8 mouse cellular contexts compared by ENCODE assay signal in the genomic region with DNA sequence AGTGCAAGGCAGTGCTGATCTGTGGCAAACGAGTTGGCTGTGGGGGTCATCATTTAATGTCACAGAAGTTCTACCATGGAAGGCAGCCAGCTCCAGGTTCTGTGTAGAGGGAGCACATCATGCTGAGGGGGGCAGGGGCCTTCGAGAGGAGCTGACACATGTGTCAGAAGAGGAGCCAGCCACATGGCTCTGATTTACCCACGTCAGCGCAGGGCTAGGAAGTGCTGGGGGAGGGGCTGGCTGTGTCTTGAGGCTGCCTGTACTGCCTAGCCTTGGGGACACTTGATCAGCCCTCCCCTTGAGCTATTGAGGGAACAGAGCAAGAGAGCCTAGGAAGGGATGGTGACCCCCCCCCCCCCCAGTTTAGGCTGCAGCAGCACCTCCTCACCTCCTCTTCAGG.
DNase-seq lines count a peak whose midpoint lies in the region; ATAC-seq and TF ChIP-seq lines count a peak whose summit lies in the region.

No protein-coding gene starts in this region.

- no peak overlapping the region for H3K9ac ChIP-seq in heart, embryonic 11.5 days (ENCODE audit: low read depth, low read length)
- no peak overlapping the region for H3K9ac ChIP-seq in embryonic facial prominence, embryonic 14.5 days (ENCODE audit: low read depth, low read length)
- H3K9ac ChIP-seq in neural tube, embryonic 13.5 days: no peak overlapping the region

- no peaks in the 10 kb centered on the region for H3K36me3 ChIP-seq in heart, embryonic 11.5 days (ENCODE audit: control insufficient read depth, insufficient read depth, low read length)
- H3K36me3 ChIP-seq in embryonic facial prominence, embryonic 14.5 days (ENCODE audit: control insufficient read depth, insufficient read depth, low read length): no peaks in the 10 kb centered on the region
- no peaks in the 10 kb centered on the region for H3K36me3 ChIP-seq in neural tube, embryonic 13.5 days

- H3K27me3 ChIP-seq in heart, embryonic 11.5 days (ENCODE audit: control insufficient read depth, insufficient read depth, low read length): no peaks in the 10 kb centered on the region
- no peaks in the 10 kb centered on the region for H3K27me3 ChIP-seq in embryonic facial prominence, embryonic 14.5 days (replicated peaks; ENCODE audit: control insufficient read depth, insufficient read depth, low read length)
- H3K27me3 ChIP-seq in neural tube, embryonic 13.5 days: no peaks in the 10 kb centered on the region

- peak; percentile 52; the same call in 1 of the 2 replicates for ATAC-seq in heart, embryonic 11.5 days (replicated peaks; ENCODE audit: insufficient number of reproducible peaks, low FRiP score, low TSS enrichment)
- peak; percentile 69; the same call in 1 of the 2 replicates for ATAC-seq in embryonic facial prominence, embryonic 14.5 days (ENCODE audit: low read depth)
- ATAC-seq in neural tube, embryonic 13.5 days (ENCODE audit: low read depth): peak; percentile 57; the same call in 1 of the 2 replicates

- H3K27ac ChIP-seq in heart, embryonic 11.5 days (ENCODE audit: low read depth, low read length): peak overlapping the region; percentile 32; the same call in 1 of the 2 replicates
- peak overlapping the region; percentile 17 for H3K27ac ChIP-seq in embryonic facial prominence, embryonic 14.5 days (replicated peaks; ENCODE audit: low read depth, low read length)
- 0 out of 2 replicates have a peak overlapping the region, but pooled peaks have one; percentile 9 for H3K27ac ChIP-seq in neural tube, embryonic 13.5 days (replicated peaks)

- H3K9me3 ChIP-seq in heart, embryonic 11.5 days (replicated peaks; ENCODE audit: control insufficient read depth, low read length): no peaks in the 10 kb centered on the region
- H3K9me3 ChIP-seq in embryonic facial prominence, embryonic 14.5 days (ENCODE audit: control insufficient read depth, low read length): no peaks in the 10 kb centered on the region
- no peaks in the 10 kb centered on the region for H3K9me3 ChIP-seq in neural tube, embryonic 13.5 days

- DNase-seq in heart, postnatal 25 days (ENCODE audit: low spot score): no peak
- DNase-seq in lung, postnatal 10 days: peak; percentile 47
- no peak for DNase-seq in lung, adult 2 months
- peak; percentile 85 for DNase-seq in embryonic facial prominence, embryonic 14.5 days (ENCODE audit: low spot score)
- no peak for DNase-seq in left cerebral cortex, postnatal 25 days (ENCODE audit: low spot score in 2 of 2)
- no peak for DNase-seq in gastrocnemius, postnatal 36 days

- peak overlapping the region; percentile 25; the same call in 1 of the 2 replicates for H3K4me2 ChIP-seq in heart, embryonic 11.5 days
- H3K4me2 ChIP-seq in embryonic facial prominence, embryonic 14.5 days (ENCODE audit: low read depth, low read length): no peak overlapping the region
- no peak overlapping the region for H3K4me2 ChIP-seq in neural tube, embryonic 13.5 days

- TF ChIP-seq CTCF in lung, adult 2 months (IDR thresholded peaks at IDR 0.05; ENCODE audit: insufficient read depth, low read length): no peak

- 14% methylated on average over 4 of the region's 4 CpGs for WGBS in heart, embryonic 11.5 days (ENCODE audit: insufficient replicate concordance)
- WGBS in lung, adult 2 months: 40% methylated on average over 4 of the region's 4 CpGs
- 9% methylated on average over 4 of the region's 4 CpGs for WGBS in embryonic facial prominence, embryonic 14.5 days
- 31% methylated on average over 4 of the region's 4 CpGs for WGBS in neural tube, embryonic 13.5 days

- TF ChIP-seq POLR2A in lung, adult 2 months (IDR thresholded peaks at IDR 0.05; ENCODE audit: borderline replicate concordance, extremely low read depth, low read depth, low read length): no peak

- H3K4me3 ChIP-seq in heart, embryonic 11.5 days (ENCODE audit: low read depth, low read length): no peak overlapping the region
- H3K4me3 ChIP-seq in lung, adult 2 months (replicated peaks; ENCODE audit: extremely low read depth, low read depth, low read length): no peak overlapping the region
- no peak overlapping the region for H3K4me3 ChIP-seq in embryonic facial prominence, embryonic 14.5 days (ENCODE audit: low read depth, low read length)
- no peak overlapping the region for H3K4me3 ChIP-seq in neural tube, embryonic 13.5 days

- H3K4me1 ChIP-seq in heart, embryonic 11.5 days (ENCODE audit: control insufficient read depth, insufficient read depth, low read length): peaks cover 41% of the 10 kb centered on the region
- no peaks in the 10 kb centered on the region; the same call in 1 of the 2 replicates for H3K4me1 ChIP-seq in lung, adult 2 months (ENCODE audit: control insufficient read depth, insufficient read depth, low read length)
- peaks cover 24% of the 10 kb centered on the region for H3K4me1 ChIP-seq in embryonic facial prominence, embryonic 14.5 days (ENCODE audit: control insufficient read depth, insufficient read depth, low read length)
- peaks cover 36% of the 10 kb centered on the region for H3K4me1 ChIP-seq in neural tube, embryonic 13.5 days (replicated peaks)

- intact Hi-C loops in heart, postnatal 25 days (cut with DNase I): no loop called here
- intact Hi-C loops in left cerebral cortex, postnatal 25 days (cut with DNase I): no loop called here
- intact Hi-C loops in gastrocnemius, postnatal 36 days (cut with DNase I): no loop called here

Comparison
In these comparisons a context has a peak if more than half of its experiments do, and no peak if none do; other contexts are left out.
1. DNase-seq: peak in lung, postnatal 10 days (single experiment) and embryonic facial prominence, embryonic 14.5 days (single experiment); none in heart, postnatal 25 days (single experiment), lung, adult 2 months (single experiment), left cerebral cortex, postnatal 25 days (0 of 2) and gastrocnemius, postnatal 36 days (0 of 2).
2. Peak in every context shown above with its lines, with median percentiles within 50 percentile points of each other: ATAC-seq and H3K27ac ChIP-seq.